Mouse (Mus musculus) heart, postnatal 14 days (tissue): Measurements from ENCODE around the gene Polr2c. TPM values are rescaled to one million over a fixed set of nuclear protein-coding genes. Genes with fewer than 3 reads are reported as not detected.
A peak's percentile ranks its signal among the peaks of the same experiment; 100 is the strongest.
"Not testable (repeated sequence)": the region's sequence is repeated elsewhere in the genome, so short reads cannot be mapped to it uniquely, and the experiment has no call there.

Experiments used
- DNase-seq, 2 experiments: peaks; one replicate each; pipeline ENCODE4 v3.0.0; 2021 to 2022
- intact Hi-C: fragments of 180-260 bp; cut with DNase I; formaldehyde crosslinking; loops from one replicate; pipeline ENCODE4 v1.15.1; 2025
- long read RNA-seq, 2 experiments: library from polyadenylated mRNA; stranded (forward); transcript quantifications; one replicate each; pipeline ENCODE4 v2.0.0; 2021
- total RNA-seq, 2 experiments: library from RNA; stranded (reverse); gene quantifications; 2 replicates each; pipeline ENCODE4 v1.2.3; 2021

Polr2c gene
- 10 to 100 TPM; 65.4 to 65.8 TPM for total RNA-seq
- long read RNA-seq, experiment 1, transcript Polr2c-201 (9 exons, 1,580 nt) = major isoform, 154 of 186 reads
- long read RNA-seq, experiment 1, partial matches to known transcripts = 2 of 186 reads
- long read RNA-seq, experiment 1, other reads (novel, unspliced or antisense) = 29 of 186 reads
- long read RNA-seq, experiment 2, transcript Polr2c-201 (9 exons, 1,580 nt) = major isoform, 123 of 160 reads
- long read RNA-seq, experiment 2, partial matches to known transcripts = 1 of 160 reads
- long read RNA-seq, experiment 2, other reads (novel, unspliced or antisense) = 36 of 160 reads

DNA sequence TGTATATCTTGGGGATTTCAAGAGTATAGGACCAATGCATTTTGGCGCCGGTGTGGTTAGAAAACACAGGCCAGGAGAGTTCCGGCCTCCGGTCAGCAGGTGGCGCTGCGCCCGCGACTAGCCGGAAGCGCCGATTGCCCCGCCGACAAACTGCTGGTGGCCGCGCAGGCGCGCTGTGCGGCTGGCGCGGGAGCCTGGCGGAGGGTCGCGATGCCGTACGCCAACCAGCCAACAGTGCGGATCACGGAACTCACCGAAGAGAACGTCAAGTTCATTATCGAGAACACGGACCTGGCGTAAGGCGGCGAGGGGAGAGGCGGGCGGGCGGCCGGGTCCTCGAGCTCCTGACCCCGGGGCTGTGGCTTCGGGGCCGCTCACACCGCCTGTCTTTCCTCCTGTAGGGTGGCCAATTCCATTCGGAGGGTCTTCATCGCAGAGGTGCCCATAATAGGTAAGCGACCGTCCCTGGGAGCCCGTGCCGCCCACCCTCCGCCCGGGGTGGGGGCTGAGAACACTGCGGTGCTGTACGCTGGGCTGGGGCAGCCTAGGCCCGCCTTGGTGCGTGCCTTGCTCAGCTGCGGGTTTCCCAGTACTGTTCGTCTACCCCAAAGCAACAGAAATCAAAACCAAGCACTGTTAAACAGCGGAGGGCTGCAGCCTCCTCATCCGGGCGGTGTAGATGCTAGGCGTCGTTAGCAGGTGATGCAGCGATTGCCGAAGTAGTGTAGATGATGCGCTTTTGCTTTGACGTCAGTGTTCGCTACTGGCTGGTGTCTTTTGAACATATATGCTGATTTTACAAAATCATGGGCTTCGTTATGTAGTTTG, at the start of gene Polr2c:
Polr2c (plus strand) TSS at position 105 of the 828 bp plus-strand sequence.
- peak; percentile 94 to 96 for DNase-seq
- intact Hi-C loops = no loop called here

DNA sequence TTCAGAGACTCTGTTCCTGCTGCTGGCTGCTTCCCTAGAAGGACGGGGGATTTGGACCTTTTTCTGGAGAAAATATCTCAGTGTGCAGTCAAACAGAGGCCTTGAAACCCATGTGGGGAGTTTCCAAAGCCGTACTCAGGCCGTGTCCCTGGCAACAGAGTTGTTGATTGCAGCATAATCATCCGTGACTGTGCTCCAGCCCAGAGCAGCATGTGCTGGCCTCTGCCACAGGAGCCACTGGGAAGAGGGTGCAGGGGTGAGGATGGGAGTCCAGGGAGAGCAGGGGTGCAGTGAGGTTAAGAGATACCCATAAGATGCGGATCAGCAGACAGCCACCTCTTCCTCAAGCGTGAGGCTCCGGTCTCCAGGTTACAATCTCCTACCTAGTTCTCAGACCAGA, 49.7 kb upstream of the Polr2c start:
- intact Hi-C loops = no loop called here
- DNase-seq = no peak

DNA sequence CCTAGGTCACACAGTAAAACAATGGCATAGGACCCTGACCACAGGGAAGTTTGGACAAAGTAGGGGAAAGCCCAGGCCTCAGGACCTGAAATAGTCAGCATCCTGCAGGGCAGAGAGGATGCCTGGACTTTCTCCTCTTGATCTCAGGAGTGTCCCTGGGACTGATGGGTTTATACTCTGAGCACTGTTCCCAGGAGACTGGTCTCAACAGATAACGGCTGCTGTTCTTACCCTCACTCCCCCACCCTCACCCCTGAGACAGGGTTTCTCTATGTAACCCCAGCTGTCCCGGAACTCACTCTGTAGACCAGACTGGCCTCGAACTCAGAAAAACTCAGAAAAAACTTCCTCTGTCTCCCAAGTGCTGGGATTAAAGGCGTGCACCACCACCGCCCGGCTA, 48.9 kb upstream of the Polr2c start:
- no peak for DNase-seq
- intact Hi-C loops = no loop called here

DNA sequence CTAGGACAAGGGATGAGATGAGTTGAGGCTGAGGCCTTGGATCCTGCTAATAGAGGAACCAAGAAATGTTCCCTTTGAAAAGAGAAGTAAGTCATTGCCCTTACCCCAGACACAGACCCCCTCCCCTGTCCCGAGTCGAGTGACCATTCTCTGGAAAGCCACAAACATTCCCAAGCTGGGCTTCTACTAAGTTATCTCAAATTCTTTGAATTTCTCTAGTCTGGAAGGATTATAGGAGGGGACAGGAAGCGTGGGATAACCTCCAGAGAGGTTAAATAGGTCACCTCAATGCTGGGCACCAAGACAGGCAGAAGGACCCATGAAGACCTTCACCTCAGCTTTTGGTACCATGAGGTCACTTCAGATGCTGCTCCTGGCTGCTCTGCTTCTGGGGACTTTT, 47.1 kb upstream of the Polr2c start, which contains the start of gene Ccl17:
Ccl17 (plus strand) TSS at position 301 of the 400 bp plus-strand sequence.
- no peak for DNase-seq
- intact Hi-C loops = loop anchor here (5.0 to 10.0 kb wide), 3 partner anchors 213 to 315 kb away; no protein-coding TSS in a partner anchor

DNA sequence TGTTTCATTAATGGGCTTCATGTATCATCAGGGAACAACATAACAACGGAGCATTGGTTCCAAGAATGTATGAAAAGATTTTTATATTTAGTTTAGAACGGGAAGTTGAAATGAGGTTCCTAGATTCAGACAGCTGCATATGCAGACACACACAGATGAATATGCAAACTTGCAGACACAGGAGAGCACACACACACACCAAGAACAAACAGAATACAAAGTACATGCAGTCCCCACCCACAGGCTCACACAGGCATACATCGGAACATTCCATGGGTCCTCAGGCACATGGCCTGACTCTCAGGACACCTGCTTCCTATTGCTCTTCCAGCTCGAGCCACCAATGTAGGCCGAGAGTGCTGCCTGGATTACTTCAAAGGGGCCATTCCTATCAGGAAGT, 46.4 kb upstream of the Polr2c start:
- intact Hi-C loops = loop anchor here (5.0 to 10.0 kb wide), 3 partner anchors 214 to 316 kb away; no protein-coding TSS in a partner anchor
- DNase-seq = no peak

DNA sequence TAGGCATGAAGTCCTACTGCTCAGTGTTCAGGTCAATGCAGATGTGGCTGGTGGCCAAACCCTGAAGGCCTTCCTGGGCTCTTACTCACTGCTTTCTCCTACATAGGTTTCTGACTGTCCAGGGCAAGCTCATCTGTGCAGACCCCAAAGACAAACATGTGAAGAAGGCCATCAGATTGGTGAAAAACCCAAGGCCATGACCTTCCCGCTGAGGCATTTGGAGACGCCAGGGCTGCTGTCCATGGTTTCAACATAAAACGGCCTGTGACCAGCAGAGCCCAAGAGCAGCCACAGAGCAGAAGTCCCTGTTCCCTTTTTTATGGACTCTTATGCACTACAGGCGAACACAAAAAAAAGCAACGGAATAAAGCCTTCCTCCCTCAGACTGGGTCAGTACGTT, 45.6 kb upstream of the Polr2c start:
- intact Hi-C loops = loop anchor here (1.0 to 10.0 kb wide), 4 partner anchors 107 to 317 kb away; no protein-coding TSS in a partner anchor
- no peak for DNase-seq

DNA sequence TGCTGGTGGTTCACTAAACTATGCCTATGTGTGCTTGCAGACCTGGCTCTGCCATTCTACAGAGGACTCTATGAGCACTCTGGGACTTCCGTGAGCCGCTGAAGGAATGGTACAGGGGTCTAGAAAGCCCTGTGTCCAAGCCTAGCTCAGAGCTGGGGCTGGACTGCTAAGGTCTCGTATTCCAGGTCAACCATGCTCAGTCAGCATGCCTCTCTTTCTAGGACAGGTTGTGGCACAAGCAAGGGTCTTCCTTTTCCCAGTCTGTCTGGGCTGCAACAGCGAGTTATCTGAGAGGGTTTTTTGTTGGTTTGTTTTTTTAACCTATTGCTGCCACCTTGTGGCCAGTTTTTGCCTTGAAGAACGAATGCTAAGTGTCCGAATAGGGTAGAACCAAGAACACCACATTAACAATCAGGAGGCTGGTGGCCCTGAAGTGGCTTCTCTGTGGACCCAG, 44.6 kb upstream of the Polr2c start:
- peak; percentile 83 to 89 for DNase-seq
- intact Hi-C loops = loop anchor here (1.0 to 10.0 kb wide), 4 partner anchors 108 to 318 kb away; no protein-coding TSS in a partner anchor

DNA sequence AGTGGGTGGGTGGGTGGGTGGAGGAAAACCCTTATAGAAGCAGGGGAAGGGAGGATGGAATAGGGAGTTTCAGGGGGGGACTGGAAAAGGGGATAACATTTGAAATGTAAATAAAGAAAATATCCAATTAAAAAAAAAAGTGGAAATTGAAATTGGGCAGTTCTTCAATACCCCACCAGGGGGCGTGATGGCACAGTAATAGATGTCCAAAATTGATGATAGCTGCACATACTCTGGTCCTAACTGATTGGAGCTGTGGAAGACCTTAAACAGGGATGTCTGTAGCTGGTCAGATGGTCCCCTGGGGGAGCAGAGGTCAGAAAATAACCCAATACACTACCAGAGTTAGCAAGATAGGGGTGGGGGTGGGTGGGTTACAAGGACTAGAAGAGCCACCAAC, 42.7 kb upstream of the Polr2c start:
- intact Hi-C loops = loop anchor here (2.0 to 10.0 kb wide), 4 partner anchors 94 to 320 kb away; no protein-coding TSS in a partner anchor
- DNase-seq = peak in 1 of 2 experiments; percentile 42

DNA sequence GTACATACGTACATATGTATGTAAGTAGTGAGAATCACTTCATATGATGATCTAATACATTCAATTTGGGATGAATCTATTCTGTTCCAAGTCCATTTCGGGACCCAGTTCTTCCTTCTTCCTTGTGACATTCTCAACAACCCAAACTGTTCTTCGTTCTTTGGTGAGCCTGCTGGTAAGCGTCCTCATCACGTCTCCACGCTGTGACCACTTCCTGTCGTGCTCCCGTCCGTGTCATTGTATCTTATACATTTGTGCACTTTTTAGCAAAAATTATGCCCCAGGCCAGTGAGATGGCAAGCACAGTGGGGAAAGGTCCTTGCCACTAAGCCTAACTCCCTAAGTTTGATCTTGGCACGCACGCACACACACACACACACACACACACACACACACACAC, 39.3 kb upstream of the Polr2c start:
- intact Hi-C loops = loop anchor here (10.0 kb wide), 2 partner anchors 293 to 323 kb away; no protein-coding TSS in a partner anchor

DNA sequence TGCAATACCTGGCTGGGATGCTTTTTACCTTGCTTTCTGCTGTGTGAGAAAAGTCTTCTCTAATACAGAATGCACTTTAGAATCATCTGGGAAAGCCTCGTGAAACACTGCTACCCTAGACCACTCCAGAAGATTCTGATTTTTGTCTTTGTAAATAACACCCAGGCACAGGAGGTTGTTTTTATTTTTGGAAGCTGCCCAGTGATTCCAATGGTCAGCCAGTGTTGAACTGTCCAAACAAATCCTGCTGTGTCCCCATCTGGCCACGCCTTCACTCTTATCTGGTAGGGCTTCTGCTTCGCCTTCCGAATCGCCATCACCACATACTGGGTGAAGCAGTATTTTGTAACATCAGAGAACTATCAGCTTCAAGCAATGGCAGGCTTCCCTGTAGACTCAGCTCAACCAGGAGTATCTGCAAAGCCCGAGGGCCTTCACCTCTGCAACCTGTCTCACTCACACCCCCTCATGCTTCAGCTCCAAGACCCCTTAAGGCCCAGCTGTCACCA, 37.5 kb upstream of the Polr2c start:
- no peak for DNase-seq
- intact Hi-C loops = loop anchor here (10.0 kb wide), 2 partner anchors 295 to 325 kb away; no protein-coding TSS in a partner anchor

More for the DNA sequence above, 39.3 kb upstream of the Polr2c start:
- no peak for DNase-seq

DNA sequence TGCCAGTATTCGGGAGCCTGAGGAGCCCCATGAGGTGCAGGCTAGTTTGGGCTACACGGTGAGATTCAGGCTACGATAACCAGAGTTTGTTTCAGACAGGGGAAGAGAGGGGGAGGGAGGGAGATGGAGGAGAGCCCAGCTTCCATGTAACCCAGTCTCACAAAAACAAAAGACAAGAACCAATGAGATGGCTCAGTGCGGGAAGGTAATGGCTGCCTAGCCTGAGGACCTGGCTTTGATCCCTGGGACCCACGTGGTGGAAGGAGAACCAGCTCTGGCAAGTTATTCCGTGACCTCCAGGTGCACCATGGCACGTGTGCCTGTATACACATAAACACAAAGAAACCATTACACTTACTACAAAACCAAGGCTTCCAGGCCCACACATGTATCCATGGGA, 36.7 kb upstream of the Polr2c start:
- intact Hi-C loops = no loop called here
- DNase-seq = no peak

DNA sequence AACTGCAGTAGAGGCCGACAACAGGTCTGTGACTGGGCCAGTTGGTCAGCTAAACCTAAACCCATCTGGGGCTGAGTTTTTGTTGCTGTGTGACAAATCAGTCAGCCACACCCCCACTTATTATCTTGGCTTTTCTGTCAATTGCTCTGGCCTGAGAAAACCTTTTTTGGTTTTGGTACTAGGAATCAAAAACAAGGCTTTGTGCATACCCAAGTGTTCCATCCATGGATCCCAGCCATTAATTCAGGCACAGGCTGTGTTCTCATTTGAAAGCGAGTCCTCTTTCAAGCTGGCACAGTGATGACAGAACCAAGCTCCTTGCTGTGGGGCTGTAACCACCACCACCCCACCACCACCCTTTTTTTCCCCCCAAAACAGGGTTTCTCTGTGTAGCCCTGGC, 35.9 kb upstream of the Polr2c start:
- DNase-seq = no peak
- intact Hi-C loops = no loop called here

DNA sequence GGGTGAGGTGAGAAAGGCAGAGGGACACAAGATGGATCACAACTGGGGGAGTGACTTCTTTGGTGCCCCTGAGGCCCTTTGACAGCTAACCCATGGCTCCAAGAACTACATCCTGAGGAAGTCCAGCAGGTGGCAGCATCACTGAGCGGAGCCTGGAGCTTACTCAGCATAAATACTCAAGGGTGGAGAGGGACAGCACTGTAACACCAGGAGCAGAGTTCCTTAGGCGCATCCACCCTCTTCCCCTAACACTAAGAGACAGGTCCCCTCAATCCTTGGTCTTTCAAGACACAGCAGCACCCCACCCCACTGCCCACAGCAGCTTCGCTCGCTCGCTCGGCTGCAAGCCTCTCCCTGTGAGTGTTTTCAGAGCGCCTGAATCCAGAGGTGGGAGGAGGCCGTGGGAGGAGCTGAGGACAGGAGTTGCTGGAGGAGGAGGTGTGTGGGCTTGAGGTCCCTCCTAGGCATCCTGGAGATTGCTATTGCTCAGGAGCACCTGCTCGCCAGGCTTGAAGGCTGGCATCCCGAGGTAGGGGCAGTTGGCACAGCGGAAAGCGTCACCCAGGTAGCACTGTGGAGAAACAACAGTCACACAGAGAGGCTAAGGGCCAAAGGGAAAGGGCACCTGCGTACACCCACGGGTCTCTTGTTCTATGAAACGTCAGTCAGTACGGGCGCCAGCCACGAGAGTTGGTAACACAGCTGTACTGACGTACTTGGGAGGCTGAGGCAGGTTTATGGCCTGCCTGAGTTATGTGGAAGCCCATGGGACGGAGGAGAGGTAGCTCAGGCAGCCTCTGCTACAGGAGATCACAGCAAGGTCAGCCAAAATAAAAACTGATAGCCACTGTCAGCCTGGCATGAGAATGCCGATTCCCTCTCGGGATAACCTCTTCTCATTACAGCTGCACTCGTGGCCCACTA, 34.4 kb upstream of the Polr2c start:
- DNase-seq = peak; percentile 63 to 76
- intact Hi-C loops = loop anchor here (2.0 kb wide), 1 partner anchor 86 kb away; no protein-coding TSS in a partner anchor

DNA sequence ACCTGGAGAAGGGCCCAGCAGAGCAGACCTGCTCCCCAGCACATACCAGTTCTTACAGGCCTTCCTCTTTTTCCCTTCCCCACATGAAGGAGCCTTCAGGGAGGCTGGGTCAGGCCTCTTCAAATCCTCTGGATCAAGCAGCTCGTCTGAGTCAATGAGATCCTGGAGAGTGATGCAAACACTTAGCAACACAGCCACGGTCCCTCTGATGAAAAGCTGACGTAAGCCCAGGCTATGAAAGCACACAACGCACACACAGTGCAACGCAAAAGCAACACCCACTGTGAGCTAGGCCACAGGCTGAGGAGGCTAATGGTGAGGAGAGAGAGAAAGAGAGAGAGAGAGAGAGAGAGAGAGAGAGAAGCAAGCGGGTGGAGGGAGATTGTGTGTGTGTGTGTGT, 32.1 kb upstream of the Polr2c start:
- no peak for DNase-seq

DNA sequence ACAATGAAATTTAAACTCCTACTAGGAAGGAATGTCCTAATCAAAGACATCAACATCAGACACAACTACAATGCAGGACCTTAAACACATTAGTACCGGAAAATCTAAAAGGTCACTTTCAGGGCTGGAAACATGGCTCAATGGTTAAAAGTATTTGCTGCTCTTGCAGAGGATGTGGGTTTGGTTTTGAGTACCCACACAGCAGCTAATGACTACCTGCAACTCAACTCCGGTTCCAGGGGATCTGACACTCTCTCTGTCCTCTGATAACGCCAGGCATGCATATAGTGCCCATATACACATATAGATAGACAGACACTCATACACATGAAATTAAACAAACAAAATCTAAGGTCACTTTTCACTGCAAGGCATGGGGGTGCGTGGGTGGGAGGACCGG, 31.0 kb upstream of the Polr2c start:
- DNase-seq = no peak
- intact Hi-C loops = no loop called here

More for the DNA sequence above, 32.1 kb upstream of the Polr2c start:
- intact Hi-C loops = no loop called here

DNA sequence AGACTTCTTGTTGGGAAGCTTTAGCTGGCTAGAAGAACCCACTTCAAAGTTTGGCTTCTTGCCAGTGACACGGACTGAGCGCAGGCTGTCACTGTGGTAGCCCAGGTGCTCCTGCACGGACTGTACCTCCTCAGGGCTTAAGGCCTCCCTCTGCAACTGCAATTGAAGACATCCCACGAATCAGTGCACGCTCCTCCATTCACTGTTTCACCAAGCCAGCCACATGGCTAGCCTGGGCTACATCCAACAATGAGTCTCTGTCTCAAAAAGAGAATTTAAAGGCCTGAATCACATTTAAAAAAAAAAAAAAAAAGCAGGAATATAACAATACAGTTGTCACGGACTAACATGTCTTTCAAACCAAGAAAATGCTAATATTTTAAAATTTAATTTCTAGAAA, 29.0 kb upstream of the Polr2c start:
- DNase-seq = no peak
- intact Hi-C loops = no loop called here

DNA sequence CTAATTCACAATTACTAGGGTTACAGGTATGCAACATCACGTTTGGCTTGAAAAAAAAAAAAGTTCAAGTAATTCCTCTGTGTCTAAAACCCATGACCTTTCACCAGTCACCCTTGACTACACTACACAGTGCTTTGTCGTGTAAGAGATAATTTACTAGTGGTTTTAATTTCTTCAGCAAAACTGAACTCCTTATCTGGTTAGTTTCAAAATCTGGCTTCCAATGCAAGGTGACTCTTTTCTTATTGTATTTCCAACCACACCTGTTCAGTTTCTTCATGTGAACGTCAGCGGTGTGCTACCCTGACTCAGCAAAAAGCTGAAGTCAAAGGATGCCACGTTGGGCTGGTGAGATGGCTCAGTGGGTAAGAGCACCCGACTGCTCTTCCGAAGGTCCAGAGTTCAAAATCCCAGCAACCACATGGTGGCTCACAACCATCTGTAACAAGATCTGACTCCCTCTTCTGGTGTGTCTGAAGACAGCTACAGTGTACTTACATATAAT, 23.3 kb upstream of the Polr2c start:
- intact Hi-C loops, DNase-seq: not testable (repeated sequence)

DNA sequence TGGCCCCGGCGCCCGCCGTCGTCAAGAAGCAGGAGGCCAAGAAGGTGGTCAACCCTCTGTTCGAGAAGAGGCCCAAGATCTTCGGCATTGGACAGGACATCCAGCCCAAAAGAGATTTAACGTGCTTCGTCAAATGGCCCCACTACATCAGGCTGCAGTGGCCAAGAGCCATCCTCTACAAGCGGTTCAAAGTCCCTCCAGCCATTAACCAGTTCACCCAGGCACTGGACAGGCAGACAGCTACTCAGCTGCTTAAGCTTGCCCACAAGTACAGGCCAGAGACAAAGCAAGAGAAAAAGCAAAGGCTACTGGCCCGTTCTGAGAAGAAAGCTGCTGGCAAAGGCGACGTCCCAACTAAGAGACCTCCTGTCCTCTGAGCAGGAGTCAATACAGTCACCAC, 21.5 kb upstream of the Polr2c start:
- DNase-seq, intact Hi-C loops: not testable (repeated sequence)

DNA sequence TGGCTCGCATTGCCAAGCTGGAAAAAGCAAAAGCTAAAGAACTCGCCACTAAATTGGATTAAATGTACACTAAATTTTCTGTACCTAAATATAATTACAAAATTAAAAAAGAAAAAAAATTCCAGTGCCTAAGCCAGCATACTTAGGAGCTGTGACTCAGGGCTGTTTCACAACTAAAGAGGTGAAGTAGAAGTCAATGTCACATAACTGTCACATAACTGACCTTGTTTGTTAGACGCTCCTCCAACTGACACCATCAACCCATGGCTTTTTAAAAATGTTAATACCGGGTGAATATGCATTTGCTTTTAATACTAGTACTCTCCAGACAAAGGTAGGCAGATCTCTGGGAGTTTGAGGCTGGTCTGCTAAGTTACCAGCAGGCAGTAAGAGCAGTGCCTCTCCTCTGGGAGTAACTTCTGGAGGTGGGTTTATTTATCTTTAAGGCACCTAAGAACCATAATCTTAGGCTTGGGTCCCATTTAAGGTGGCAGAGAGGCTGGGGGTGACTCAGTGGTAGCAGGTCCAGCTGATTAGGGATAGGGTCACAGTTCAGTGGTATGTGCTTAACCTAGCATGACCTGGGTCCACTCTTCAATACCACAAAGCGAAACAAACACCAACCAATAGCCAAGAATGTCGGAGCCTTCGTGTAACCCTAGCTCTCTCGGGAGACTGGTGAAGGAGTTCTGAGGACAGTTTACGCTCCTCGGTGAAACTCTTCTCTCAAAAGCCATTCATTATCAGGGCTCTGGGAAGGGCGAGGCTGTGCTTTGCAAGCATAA, 20.6 kb upstream of the Polr2c start:
- intact Hi-C loops = no loop called here
- DNase-seq = no peak
